Mouse (Mus musculus): ENCODE data around the gene Jakmip3. TPM values are rescaled to one million over a fixed set of nuclear protein-coding genes. Genes with fewer than 3 reads are reported as not detected.

Jakmip3 gene
- total and polyA plus RNA-seq, 3 experiments, result not detected

DNA sequence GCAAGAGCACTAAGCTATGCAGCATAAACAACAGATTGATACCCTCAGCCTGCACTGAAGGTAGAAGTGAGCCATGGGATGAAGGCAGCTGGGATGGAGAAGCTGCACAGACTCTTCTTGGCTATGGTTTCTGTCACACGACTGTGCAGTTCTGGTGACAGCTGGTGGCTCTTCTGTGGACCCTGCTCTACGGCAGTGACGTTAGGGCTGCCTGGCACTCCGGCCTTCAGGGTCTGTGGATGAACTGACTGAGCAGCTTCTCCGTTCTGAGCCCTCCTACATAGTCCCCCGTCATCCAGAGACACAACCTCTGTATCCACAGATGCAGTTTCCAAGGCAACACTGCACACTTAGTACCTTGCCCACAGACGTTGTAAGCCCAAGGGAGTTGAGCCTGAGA lies 186.0 kb downstream of the Jakmip3 start:
- Histone ChIP-seq H3K79me2 (ENCODE audit: control insufficient read depth, insufficient read depth, low read length, poor library complexity) (no peaks in the 10 kb centered on the region), H3K27me3 (ENCODE audit: control insufficient read depth in 1 of 2, insufficient read depth in 2 of 2, low read length in 2 of 2) (no peaks in the 10 kb centered on the region), H3K9ac (ENCODE audit: control insufficient read depth, low read depth, low read length, poor library complexity, severe bottlenecking) (no peak overlapping the region), H3K9me3 (replicated peaks; ENCODE audit: insufficient read depth, low read length) (no peaks in the 10 kb centered on the region), H3K4me1 (ENCODE audit: control insufficient read depth in 1 of 2, insufficient read depth in 2 of 2, low read length in 2 of 2) (no peaks in the 10 kb centered on the region), H3K36me3 (ENCODE audit: control insufficient read depth in 1 of 2, insufficient read depth in 2 of 2, low read length in 2 of 2) (no peaks in the 10 kb centered on the region), H3K27ac (ENCODE audit: control insufficient read depth, low read depth, low read length) (no peak overlapping the region), H3K4me3 (ENCODE audit: control insufficient read depth in 1 of 2, insufficient read depth in 1 of 2, low read depth in 2 of 2, low read length in 2 of 2) (no peak overlapping the region)
- no peak for DNase-seq (ENCODE audit: low read depth, low spot score)
- TF ChIP-seq ZNF384 (IDR thresholded peaks at IDR 0.05; ENCODE audit: low read depth, low read length) (no peak), USF1 (IDR thresholded peaks at IDR 0.05; ENCODE audit: low read depth, low read length) (no peak), MAZ (IDR thresholded peaks at IDR 0.05; ENCODE audit: low read depth, low read length) (no peak), E2F4 (IDR thresholded peaks at IDR 0.05; ENCODE audit: borderline replicate concordance, low read depth, low read length) (no peak), SIN3A (IDR thresholded peaks at IDR 0.05; ENCODE audit: low read length) (no peak)

DNA sequence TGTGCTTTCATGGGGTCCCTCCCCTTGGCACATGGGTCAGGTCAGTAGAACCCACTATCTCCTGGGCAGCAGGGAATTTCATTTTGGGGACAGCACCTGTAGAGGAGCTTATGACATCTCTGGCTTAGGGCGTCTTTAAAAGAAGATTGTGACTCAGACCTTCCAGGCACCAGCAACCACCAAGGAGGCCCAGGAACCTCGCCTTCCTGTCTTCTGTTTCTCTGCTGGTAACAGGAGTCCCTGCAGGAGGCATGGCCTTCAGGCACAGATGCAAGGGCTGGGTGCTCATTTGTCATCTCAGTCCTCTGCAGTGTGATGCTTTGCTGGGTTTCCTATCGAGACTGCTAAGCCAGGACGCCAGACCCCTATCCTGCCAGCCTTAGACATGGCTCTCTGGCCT lies 188.5 kb downstream of the Jakmip3 start:
- no peaks in the 10 kb centered on the region for H3K27me3 ChIP-seq (ENCODE audit: control insufficient read depth in 1 of 2, insufficient read depth in 2 of 2, low read length in 2 of 2)
- H3K9me3 ChIP-seq (replicated peaks; ENCODE audit: insufficient read depth, low read length), result no peaks in the 10 kb centered on the region

DNA sequence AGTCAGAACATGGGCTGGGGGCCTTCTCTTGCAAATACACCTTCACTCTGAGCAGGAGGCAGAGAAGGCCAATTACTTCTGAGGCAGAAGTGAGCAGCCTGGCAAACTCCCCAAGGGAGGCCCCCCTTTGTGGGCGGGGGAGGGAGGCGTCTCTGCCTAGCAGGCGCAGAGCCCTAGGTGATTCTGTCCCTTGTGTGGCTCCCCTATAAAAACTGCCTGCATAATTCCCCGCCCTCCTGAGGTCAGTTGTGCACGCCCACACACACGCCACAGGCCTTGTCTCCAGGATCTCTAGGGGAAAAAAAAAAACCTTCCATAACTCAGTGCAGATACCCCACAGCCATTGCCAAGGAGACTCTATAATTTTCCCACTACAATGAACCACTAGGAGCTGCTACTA lies 189.8 kb downstream of the Jakmip3 start:
- Histone ChIP-seq H3K79me2 (ENCODE audit: control insufficient read depth, insufficient read depth, low read length, poor library complexity) (no peaks in the 10 kb centered on the region), H3K27me3 (ENCODE audit: control insufficient read depth in 1 of 2, insufficient read depth in 2 of 2, low read length in 2 of 2) (no peaks in the 10 kb centered on the region), H3K4me1 (ENCODE audit: control insufficient read depth in 1 of 2, insufficient read depth in 2 of 2, low read length in 2 of 2) (no peaks in the 10 kb centered on the region), H3K27ac (ENCODE audit: control insufficient read depth, low read depth, low read length) (no peak overlapping the region), H3K36me3 (ENCODE audit: control insufficient read depth in 1 of 2, insufficient read depth in 2 of 2, low read length in 2 of 2) (no peaks in the 10 kb centered on the region), H3K9ac (ENCODE audit: control insufficient read depth, low read depth, low read length, poor library complexity, severe bottlenecking) (no peak overlapping the region), H3K9me3 (replicated peaks; ENCODE audit: insufficient read depth, low read length) (no peaks in the 10 kb centered on the region), H3K4me3 (ENCODE audit: control insufficient read depth in 1 of 2, insufficient read depth in 1 of 2, low read depth in 2 of 2, low read length in 2 of 2) (no peak overlapping the region)
- TF ChIP-seq ZNF384 (IDR thresholded peaks at IDR 0.05; ENCODE audit: low read depth, low read length) (no peak), MYB (IDR thresholded peaks at IDR 0.05; ENCODE audit: low read depth, low read length) (no peak), TCF12 (IDR thresholded peaks at IDR 0.05; ENCODE audit: low read depth, low read length) (no peak)
- no peak for DNase-seq (ENCODE audit: low read depth, low spot score)

More for the DNA sequence above, 188.5 kb downstream of the Jakmip3 start:
- Histone ChIP-seq H3K9ac (ENCODE audit: control insufficient read depth, low read depth, low read length, poor library complexity, severe bottlenecking) (no peak overlapping the region), H3K27ac (ENCODE audit: control insufficient read depth, low read depth, low read length) (no peak overlapping the region), H3K79me2 (ENCODE audit: control insufficient read depth, insufficient read depth, low read length, poor library complexity) (no peaks in the 10 kb centered on the region), H3K4me3 (ENCODE audit: control insufficient read depth in 1 of 2, insufficient read depth in 1 of 2, low read depth in 2 of 2, low read length in 2 of 2) (no peak overlapping the region), H3K4me1 (ENCODE audit: control insufficient read depth in 1 of 2, insufficient read depth in 2 of 2, low read length in 2 of 2) (no peaks in the 10 kb centered on the region), H3K36me3 (ENCODE audit: control insufficient read depth in 1 of 2, insufficient read depth in 2 of 2, low read length in 2 of 2) (no peaks in the 10 kb centered on the region)
- TF ChIP-seq USF2 (IDR thresholded peaks at IDR 0.05; ENCODE audit: borderline replicate concordance in 1 of 2, insufficient read depth in 1 of 2, low read depth in 1 of 2, low read length in 2 of 2), result no peak
- TF ChIP-seq ELF1 (IDR thresholded peaks at IDR 0.05; ENCODE audit: low read depth, low read length), result no peak
- TF ChIP-seq CTCF (IDR thresholded peaks at IDR 0.05 in 2 of 3, conservative IDR thresholded peaks at IDR 0.05 in 1 of 3; ENCODE audit: control insufficient read depth in 1 of 3, insufficient read depth in 1 of 3, low read depth in 2 of 3, low read length in 3 of 3, poor library complexity in 1 of 3, severe bottlenecking in 1 of 3), result no peak
- no peak for TF ChIP-seq MYB (IDR thresholded peaks at IDR 0.05; ENCODE audit: low read depth, low read length)
- TF ChIP-seq USF1 (IDR thresholded peaks at IDR 0.05; ENCODE audit: low read depth, low read length), result no peak
- no peak for TF ChIP-seq GATA1 (IDR thresholded peaks at IDR 0.05; ENCODE audit: low read depth, low read length)
- no peak for DNase-seq (ENCODE audit: low read depth, low spot score)

All from MEL (cell line).